Mouse (Mus musculus): ENCODE results near the gene Il18r1. TPM values are rescaled to one million over a fixed set of nuclear protein-coding genes. Genes with fewer than 3 reads are reported as not detected.

Gene Il18r1
- polyA plus RNA-seq, 1 experiment: 0.12 TPM

GRCm38 (mm10) chr1:40479505-40479923, 14.2 kb downstream of the Il18r1 start:
- DNase-seq (ENCODE audit: extremely low spot score in 1 of 2, low spot score in 1 of 2): no peak

- no peak for DNase-seq (ENCODE audit: extremely low spot score in 1 of 2, low spot score in 1 of 2)
These were observed 29.2 kb downstream of the Il18r1 start for GRCm38 (mm10) chr1:40494594-40494993.

- DNase-seq (ENCODE audit: extremely low spot score in 1 of 2, low spot score in 1 of 2): no peak
These were observed 34.4 kb downstream of the Il18r1 start for GRCm38 (mm10) chr1:40499708-40500107.

DNA sequence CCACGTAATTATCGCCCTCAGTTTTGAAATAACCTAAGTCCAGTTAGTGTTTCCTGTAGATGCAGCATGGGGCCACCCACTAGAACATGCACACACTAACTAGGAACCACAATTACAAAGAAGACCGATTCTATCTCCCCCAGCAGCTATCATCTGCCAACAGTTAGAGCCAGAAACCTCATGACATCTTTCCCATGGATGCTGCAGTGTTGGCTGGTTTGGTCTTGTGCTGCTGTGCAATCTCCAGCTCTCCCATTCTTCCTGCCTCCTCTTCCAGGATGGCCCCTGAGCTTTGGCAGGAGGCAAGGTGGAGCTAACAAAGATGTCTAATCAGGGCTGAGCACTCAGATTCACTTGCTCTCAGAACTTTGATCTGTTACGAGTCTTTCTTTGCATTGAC, 35.8 kb downstream of the Il18r1 start:
- no peak for DNase-seq (ENCODE audit: extremely low spot score in 1 of 2, low spot score in 1 of 2)

DNA sequence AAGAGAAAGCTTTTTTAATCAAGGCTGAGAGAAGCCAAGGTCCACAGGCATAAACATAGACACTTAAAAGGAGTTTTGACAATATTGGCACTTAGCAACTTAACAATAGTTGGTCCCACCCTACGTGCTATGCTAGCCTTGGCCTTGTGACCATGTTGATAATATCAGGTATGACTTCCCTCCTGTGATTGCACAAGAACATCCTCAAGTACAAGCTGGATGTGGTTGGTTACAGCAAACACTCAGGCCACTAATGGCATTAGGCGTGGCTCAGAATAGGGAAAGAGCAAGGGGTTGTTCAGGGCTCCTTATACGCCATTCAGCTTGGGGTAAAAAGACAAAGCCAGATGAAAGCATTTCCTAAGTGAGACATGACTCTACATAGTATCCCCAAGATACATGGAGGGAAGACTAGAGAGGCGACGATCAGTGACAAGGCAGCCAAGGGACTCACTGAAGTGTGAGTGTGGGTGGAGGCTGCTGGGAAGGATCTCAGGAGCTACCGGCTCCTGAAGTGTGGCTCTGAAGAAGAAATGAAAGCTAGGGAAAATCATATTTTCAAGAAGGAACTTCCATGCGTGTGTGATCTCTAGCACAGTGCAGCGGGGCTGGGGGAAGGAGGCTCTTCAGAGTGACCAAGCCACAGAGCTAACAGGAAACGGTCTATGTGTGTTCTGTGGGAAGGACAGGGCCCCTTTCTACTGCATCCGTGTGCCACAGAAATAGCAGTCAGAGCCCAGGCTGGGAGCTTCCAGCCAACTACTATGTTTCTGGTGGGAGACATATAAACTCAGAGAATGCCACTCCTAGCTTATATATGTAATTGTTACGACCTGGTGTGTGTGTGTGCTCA, 36.4 kb downstream of the Il18r1 start:
- peak in 1 of 2 experiments; percentile 15 for DNase-seq (ENCODE audit: extremely low spot score in 1 of 2, low spot score in 1 of 2)

- no peak for DNase-seq (ENCODE audit: extremely low spot score in 1 of 2, low spot score in 1 of 2)
These were observed 39.2 kb downstream of the Il18r1 start for GRCm38 (mm10) chr1:40504548-40504947.

DNA sequence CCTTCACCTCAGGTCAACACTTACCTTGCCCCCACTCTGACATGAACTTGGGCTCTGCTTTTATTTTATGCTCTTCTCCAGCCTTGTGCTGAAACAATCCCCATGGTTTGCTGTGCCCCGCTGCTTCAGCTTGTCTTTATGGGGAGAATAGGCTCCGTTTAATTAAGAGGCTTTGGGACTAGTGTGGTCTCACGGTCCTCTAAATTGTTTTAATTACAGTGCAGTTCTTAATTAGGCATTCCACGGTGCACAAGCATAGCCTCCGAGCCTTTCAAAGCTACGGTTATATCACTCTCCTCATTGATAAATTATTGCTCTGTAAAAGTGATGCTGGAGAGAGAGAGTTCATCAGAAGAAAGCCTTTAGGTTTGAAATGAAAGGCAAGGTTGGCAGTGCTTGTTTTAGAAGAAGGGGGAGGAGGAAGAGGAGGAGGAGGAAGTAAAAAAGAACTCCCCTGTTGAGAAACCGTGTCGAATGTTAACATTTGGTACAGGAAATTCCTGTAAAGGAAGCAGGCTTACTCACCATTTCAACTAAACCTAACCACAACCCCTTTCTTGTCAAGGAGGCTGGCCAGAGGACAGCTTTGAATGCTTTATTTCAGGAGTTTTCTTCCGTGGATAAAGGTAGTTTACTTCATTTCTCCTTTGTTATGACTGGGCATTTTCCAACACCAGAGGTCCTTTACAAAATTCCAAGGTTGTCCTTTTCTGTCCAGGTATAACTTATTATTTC, 49.7 kb downstream of the Il18r1 start, which contains the start of gene Il18rap:
Gene Il18rap, plus strand, starts transcription at position 512 of the 735 bp plus-strand sequence.
- DNase-seq (ENCODE audit: extremely low spot score in 1 of 2, low spot score in 1 of 2): no peak

DNA sequence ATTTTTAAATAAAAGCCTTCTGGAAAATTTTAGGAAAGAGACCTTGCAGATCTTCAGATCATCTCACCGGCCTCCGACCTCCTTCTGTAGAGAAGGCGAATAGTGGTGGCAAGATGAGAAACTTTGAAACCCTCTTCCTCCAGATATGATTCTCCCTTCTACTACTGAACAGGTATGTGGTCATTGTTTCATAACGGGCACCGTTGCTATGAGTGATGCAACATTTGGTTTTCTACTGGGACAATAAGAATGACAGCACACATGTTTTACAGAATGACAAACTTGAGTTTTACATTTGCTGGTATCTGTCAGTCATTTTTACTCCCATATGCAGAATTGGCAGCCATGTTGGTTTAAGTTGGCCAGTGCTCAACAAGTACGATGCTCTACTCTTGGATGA, 51.0 kb downstream of the Il18r1 start:
- no peak for DNase-seq (ENCODE audit: extremely low spot score in 1 of 2, low spot score in 1 of 2)

GRCm38 (mm10) chr1:40522918-40523317, 57.6 kb downstream of the Il18r1 start:
- no peak for DNase-seq (ENCODE audit: extremely low spot score in 1 of 2, low spot score in 1 of 2)

- no peak for DNase-seq (ENCODE audit: extremely low spot score in 1 of 2, low spot score in 1 of 2)
These were observed 58.8 kb downstream of the Il18r1 start for GRCm38 (mm10) chr1:40523971-40524722.

DNA sequence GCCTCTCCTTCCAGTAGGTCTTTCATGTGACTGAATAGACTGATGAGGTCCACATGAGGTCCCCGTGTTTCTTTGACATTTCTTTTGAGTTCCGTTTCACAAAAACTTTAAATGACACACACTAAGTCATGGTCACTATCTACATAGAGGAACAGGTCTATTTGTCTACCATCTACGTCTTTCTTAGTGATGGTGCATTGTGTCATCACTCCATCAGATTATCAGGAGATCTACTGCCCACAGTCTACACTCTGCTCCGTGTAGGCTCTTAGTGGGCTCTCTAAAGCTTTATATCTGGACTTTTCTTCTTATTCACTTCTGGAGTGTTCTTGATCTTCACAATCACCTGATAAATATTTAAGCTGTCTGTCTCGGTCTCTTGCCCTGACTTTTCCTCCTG, 63.9 kb downstream of the Il18r1 start:
- no peak for DNase-seq (ENCODE audit: extremely low spot score in 1 of 2, low spot score in 1 of 2)

GRCm38 (mm10) chr1:40537577-40537976, 72.2 kb downstream of the Il18r1 start:
- DNase-seq (ENCODE audit: extremely low spot score in 1 of 2, low spot score in 1 of 2): no peak

GRCm38 (mm10) chr1:40544650-40545049, 79.3 kb downstream of the Il18r1 start:
- peak; percentile 13 to 92 for DNase-seq (ENCODE audit: extremely low spot score in 1 of 2, low spot score in 1 of 2)

- DNase-seq (ENCODE audit: extremely low spot score in 1 of 2, low spot score in 1 of 2): no peak
These were observed 81.3 kb downstream of the Il18r1 start for GRCm38 (mm10) chr1:40546645-40547044.

DNA sequence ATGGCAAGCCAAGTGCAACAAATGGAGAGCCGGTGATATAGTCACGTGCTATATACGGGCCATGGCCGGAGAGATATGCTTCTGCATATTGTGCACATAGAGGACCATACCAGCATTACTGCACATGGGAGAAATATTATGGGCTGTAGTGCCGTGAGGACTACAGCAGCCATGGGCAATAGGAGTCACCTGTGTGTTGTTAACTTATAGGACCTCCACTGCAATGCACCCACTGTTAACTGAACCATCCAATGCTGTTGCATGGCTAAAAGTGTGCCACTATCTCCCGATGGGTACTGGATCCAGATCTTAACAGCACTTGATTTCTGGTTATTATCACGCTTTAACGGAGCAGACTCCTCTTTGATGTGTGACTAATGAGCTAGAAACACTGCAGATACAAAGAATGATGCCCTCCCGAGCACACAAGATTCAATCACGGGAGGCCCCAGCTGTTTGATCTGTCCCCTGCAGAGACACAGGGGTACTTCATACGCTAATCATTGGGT, 81.8 kb downstream of the Il18r1 start:
- no peak for DNase-seq (ENCODE audit: extremely low spot score in 1 of 2, low spot score in 1 of 2)

GRCm38 (mm10) chr1:40547762-40548161, 82.4 kb downstream of the Il18r1 start:
- no peak for DNase-seq (ENCODE audit: extremely low spot score in 1 of 2, low spot score in 1 of 2)

Other genes starting within 250 kb of the Il18r1 start
- 1.4 and 1.6 TPM in 2 replicates for gene Il1r1, start 240.5 kb upstream of the Il18r1 start, polyA plus RNA-seq (2012; rRNA removed)
- 0.48 and 0.88 TPM in 2 replicates for gene Il1rl2, start 140.9 kb upstream of the Il18r1 start, polyA plus RNA-seq (2012; rRNA removed)
- 0.06 and 0.14 TPM in 2 replicates for gene Il1rl1, start 36.0 kb upstream of the Il18r1 start, polyA plus RNA-seq (2012; rRNA removed)
- gene Il18rap, start 49.8 kb downstream of the Il18r1 start, polyA plus RNA-seq (2012; rRNA removed): 0.02 and 0.06 TPM in 2 replicates
- 2.3 and 3.4 TPM in 2 replicates for gene Slc9a4, start 114.5 kb downstream of the Il18r1 start, polyA plus RNA-seq (2012; rRNA removed)
- gene Slc9a2, start 215.0 kb downstream of the Il18r1 start, polyA plus RNA-seq (2012; rRNA removed): 3.8 and 4.9 TPM in 2 replicates

All from frontal cortex, adult 2 months (tissue).